Mouse (Mus musculus) liver, adult (tissue): ENCODE results near the gene Amfr.

Experiments
- GATA4 ChIP-seq: IDR thresholded peaks from 2 replicates; pipeline ENCODE4 v1.6.1; 2014; ENCODE audit warnings: mild to moderate bottlenecking, low read length; ENCODE audit not compliant: insufficient replicate concordance

The Amfr gene

GRCm38 (mm10) chr8:93998961-93999360, 13.7 kb downstream of the Amfr start:
- no peak for TF ChIP-seq GATA4

- no peak for TF ChIP-seq GATA4
These were observed 22.9 kb downstream of the Amfr start for GRCm38 (mm10) chr8:93989739-93990138.

- no peak for TF ChIP-seq GATA4
These were observed 27.9 kb downstream of the Amfr start for GRCm38 (mm10) chr8:93984731-93985130.

GRCm38 (mm10) chr8:93983827-93984226, 28.8 kb downstream of the Amfr start:
- no peak for TF ChIP-seq GATA4

- no peak for TF ChIP-seq GATA4
These were observed 30.9 kb downstream of the Amfr start for GRCm38 (mm10) chr8:93981679-93982215.

- no peak for TF ChIP-seq GATA4
These were observed 32.5 kb downstream of the Amfr start for GRCm38 (mm10) chr8:93980141-93980540.

GRCm38 (mm10) chr8:93976446-93977211, 36.0 kb downstream of the Amfr start:
- TF ChIP-seq GATA4 = no peak

GRCm38 (mm10) chr8:93975358-93975757, 37.3 kb downstream of the Amfr start:
- TF ChIP-seq GATA4 = no peak

- no peak for TF ChIP-seq GATA4
These were observed 37.9 kb downstream of the Amfr start for GRCm38 (mm10) chr8:93974602-93975186.

GRCm38 (mm10) chr8:93973831-93974375, 38.7 kb downstream of the Amfr start:
- TF ChIP-seq GATA4 = no peak

GRCm38 (mm10) chr8:93972971-93973734, 39.5 kb downstream of the Amfr start:
- TF ChIP-seq GATA4 = no peak

- TF ChIP-seq GATA4 = no peak
These were observed 40.4 kb downstream of the Amfr start for GRCm38 (mm10) chr8:93972211-93972610.

- TF ChIP-seq GATA4 = no peak
These were observed 41.2 kb downstream of the Amfr start for GRCm38 (mm10) chr8:93971451-93971850.

- no peak for TF ChIP-seq GATA4
These were observed 42.9 kb downstream of the Amfr start for GRCm38 (mm10) chr8:93969626-93970340.

- TF ChIP-seq GATA4 = no peak
These were observed 44.3 kb downstream of the Amfr start for GRCm38 (mm10) chr8:93968293-93968692.
